In the genomic region with DNA sequence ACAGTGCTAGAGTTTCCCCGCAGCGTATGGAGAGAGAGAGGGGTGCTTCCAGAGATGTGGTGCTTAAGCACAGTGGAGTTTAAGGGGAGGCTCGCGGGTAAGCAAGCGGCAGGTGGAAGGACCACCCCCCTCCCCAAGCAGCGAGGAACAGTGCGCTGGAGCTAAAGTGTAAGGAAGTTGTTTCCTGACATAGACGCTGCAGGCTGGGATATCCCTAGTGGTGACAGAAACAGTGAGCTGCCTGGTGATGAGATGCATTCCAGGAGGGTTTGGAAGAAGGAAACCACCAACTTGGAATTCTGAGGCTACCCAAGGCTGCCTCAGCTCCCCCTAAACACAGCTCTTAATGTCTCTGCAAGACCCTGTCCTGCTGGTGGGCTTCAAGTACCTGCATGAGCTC, we compare ENCODE assay signal across 8 mouse cellular contexts. TPM values are rescaled to one million over a fixed set of nuclear protein-coding genes. Genes with fewer than 3 reads are reported as not detected.
DNase-seq lines count a peak whose midpoint lies in the region; ATAC-seq and TF ChIP-seq lines count a peak whose summit lies in the region.

No protein-coding gene starts in this region.

- H3K4me2 ChIP-seq in lung, embryonic 15.5 days: peak overlapping the region; percentile 43; the same call in 1 of the 2 replicates
- peak overlapping the region; percentile 55 for H3K4me2 ChIP-seq in forebrain, embryonic 14.5 days (ENCODE audit: low read length)
- peak overlapping the region; percentile 18; the same call in 1 of the 2 replicates for H3K4me2 ChIP-seq in limb, embryonic 14.5 days (replicated peaks; ENCODE audit: low read depth, low read length, severe bottlenecking)

- no peak overlapping the region for H3K9ac ChIP-seq in lung, embryonic 15.5 days
- peak overlapping the region; percentile 52 for H3K9ac ChIP-seq in forebrain, embryonic 14.5 days (ENCODE audit: low read length)
- H3K9ac ChIP-seq in limb, embryonic 14.5 days (ENCODE audit: low read depth, low read length, severe bottlenecking): no peak overlapping the region

- ATAC-seq in lung, embryonic 15.5 days (ENCODE audit: borderline replicate concordance, extremely low read depth, low FRiP score, low TSS enrichment): peak; percentile 37; the same call in 1 of the 2 replicates
- ATAC-seq in forebrain, embryonic 14.5 days: peak; percentile 22
- ATAC-seq in limb, embryonic 14.5 days (ENCODE audit: low FRiP score, low read depth): no peak

- 0 out of 2 replicates have a peak overlapping the region, but pooled peaks have one; percentile 5 for H3K4me3 ChIP-seq in lung, embryonic 15.5 days
- H3K4me3 ChIP-seq in forebrain, embryonic 14.5 days (ENCODE audit: low read depth, low read length): peak overlapping the region; percentile 22
- H3K4me3 ChIP-seq in limb, embryonic 14.5 days (replicated peaks; ENCODE audit: low read length): 0 out of 2 replicates have a peak overlapping the region, but pooled peaks have one; percentile 14
- peak overlapping the region; percentile 10; the same call in 1 of the 2 replicates for H3K4me3 ChIP-seq in olfactory bulb, adult 2 months (ENCODE audit: insufficient read depth, low read depth, low read length)

- no peak for TF ChIP-seq CTCF in olfactory bulb, adult 2 months (IDR thresholded peaks at IDR 0.05; ENCODE audit: insufficient read depth, low read depth, low read length)

- H3K27ac ChIP-seq in lung, embryonic 15.5 days: no peak overlapping the region
- peak overlapping the region; percentile 90 for H3K27ac ChIP-seq in forebrain, embryonic 14.5 days (ENCODE audit: low read depth, low read length)
- H3K27ac ChIP-seq in limb, embryonic 14.5 days (replicated peaks; ENCODE audit: low read depth, low read length): no peak overlapping the region
- H3K27ac ChIP-seq in olfactory bulb, adult 2 months (ENCODE audit: insufficient read depth, low read depth, low read length): no peak overlapping the region

- WGBS in lung, embryonic 15.5 days: 4% methylated on average over 8 of the region's 8 CpGs
- 2% methylated on average over 8 of the region's 8 CpGs for WGBS in forebrain, embryonic 14.5 days
- 3% methylated on average over 8 of the region's 8 CpGs for WGBS in limb, embryonic 14.5 days
- 11% methylated on average over 8 of the region's 8 CpGs for WGBS in olfactory bulb, adult 2 months

- no peak for DNase-seq in lung, postnatal 4 days
- DNase-seq in forebrain, embryonic 14.5 days (ENCODE audit: low spot score): peak; percentile 41
- no peak for DNase-seq in limb, embryonic 14.5 days (ENCODE audit: low spot score)
- DNase-seq in layer of hippocampus, postnatal 10 days (ENCODE audit: low spot score in 2 of 2): no peak
- DNase-seq in right cerebral cortex, postnatal 14 days: no peak
- DNase-seq in cerebellum, adult 11 months: no peak

- no peaks in the 10 kb centered on the region for H3K9me3 ChIP-seq in lung, embryonic 15.5 days
- H3K9me3 ChIP-seq in forebrain, embryonic 14.5 days (replicated peaks; ENCODE audit: control insufficient read depth, low read length): no peaks in the 10 kb centered on the region
- H3K9me3 ChIP-seq in limb, embryonic 14.5 days (ENCODE audit: control insufficient read depth, low read length): no peaks in the 10 kb centered on the region

- no peaks in the 10 kb centered on the region for H3K36me3 ChIP-seq in lung, embryonic 15.5 days
- H3K36me3 ChIP-seq in forebrain, embryonic 14.5 days (ENCODE audit: control insufficient read depth, insufficient read depth, low read length): no peaks in the 10 kb centered on the region
- H3K36me3 ChIP-seq in limb, embryonic 14.5 days (ENCODE audit: control insufficient read depth, insufficient read depth, low read length): no peaks in the 10 kb centered on the region

- H3K27me3 ChIP-seq in lung, embryonic 15.5 days: peaks cover 34% of the 10 kb centered on the region
- peaks cover 11% of the 10 kb centered on the region; the same call in 1 of the 2 replicates for H3K27me3 ChIP-seq in forebrain, embryonic 14.5 days (replicated peaks; ENCODE audit: control insufficient read depth, insufficient read depth, low read length)
- peaks cover 28% of the 10 kb centered on the region for H3K27me3 ChIP-seq in limb, embryonic 14.5 days (ENCODE audit: control insufficient read depth, insufficient read depth, low read length)

- no peak for TF ChIP-seq POLR2A in limb, embryonic 14.5 days (IDR thresholded peaks at IDR 0.05; ENCODE audit: borderline replicate concordance, extremely low read depth, insufficient read depth, insufficient read length)
- no peak for TF ChIP-seq POLR2A in olfactory bulb, adult 2 months (IDR thresholded peaks at IDR 0.05; ENCODE audit: insufficient read depth, low read depth, low read length)

- H3K4me1 ChIP-seq in lung, embryonic 15.5 days: peaks cover 4% of the 10 kb centered on the region; the same call in 1 of the 2 replicates
- H3K4me1 ChIP-seq in forebrain, embryonic 14.5 days (ENCODE audit: control insufficient read depth, insufficient read depth, low read length): peaks cover 32% of the 10 kb centered on the region
- peaks cover 3% of the 10 kb centered on the region; the same call in 1 of the 2 replicates for H3K4me1 ChIP-seq in limb, embryonic 14.5 days (ENCODE audit: control insufficient read depth, insufficient read depth, low read length)
- peaks cover 30% of the 10 kb centered on the region for H3K4me1 ChIP-seq in olfactory bulb, adult 2 months (ENCODE audit: control insufficient read depth, insufficient read depth, low read length)

RNA-seq across cellular contexts. Expression of a gene that starts 43.2 kb away (rescaled TPM):
- polyA plus RNA-seq in lung, embryonic 15.5 days (2015; fragmentation: Nextera tagmentation; extraction: Ambion mirVana): not detected in 2 replicates
- polyA plus RNA-seq in forebrain, embryonic 14.5 days (2014; fragmentation: Nextera tagmentation; extraction: Ambion mirVana): 0.44 and 0.48 TPM in 2 replicates
- 3.3 and 5.5 TPM in 2 replicates for polyA plus RNA-seq in limb, embryonic 14.5 days (2012; rRNA removed)
- polyA plus RNA-seq in limb, embryonic 14.5 days (2014; fragmentation: Nextera tagmentation; extraction: Ambion mirVana): 3.9 and 4.0 TPM in 2 replicates
- polyA plus RNA-seq in olfactory bulb, adult 2 months (2012; ENCODE audit: insufficient read depth, insufficient read length, low replicate concordance, missing spikeins): not detected in 2 replicates
- under 1 TPM in 1 of 2 experiments, not detected in 1; 0.38 TPM for total RNA-seq in layer of hippocampus, postnatal 10 days (2021)

RNA-seq across cellular contexts. Expression of a gene that starts 53.4 kb away (rescaled TPM):
- not detected in 2 replicates for polyA plus RNA-seq in lung, embryonic 15.5 days (2015; fragmentation: Nextera tagmentation; extraction: Ambion mirVana)
- not detected in 2 replicates for polyA plus RNA-seq in forebrain, embryonic 14.5 days (2014; fragmentation: Nextera tagmentation; extraction: Ambion mirVana)
- polyA plus RNA-seq in limb, embryonic 14.5 days (2012; rRNA removed): 0.26 and 0.97 TPM in 2 replicates
- 1.1 and 1.7 TPM in 2 replicates for polyA plus RNA-seq in limb, embryonic 14.5 days (2014; fragmentation: Nextera tagmentation; extraction: Ambion mirVana)
- polyA plus RNA-seq in olfactory bulb, adult 2 months (2012; ENCODE audit: insufficient read depth, insufficient read length, low replicate concordance, missing spikeins): not detected in 2 replicates
- total RNA-seq in layer of hippocampus, postnatal 10 days (2021): not detected

RNA-seq across cellular contexts. Expression of a gene that starts 54.8 kb away (rescaled TPM):
- polyA plus RNA-seq in lung, embryonic 15.5 days (2015; fragmentation: Nextera tagmentation; extraction: Ambion mirVana): not detected in 2 replicates
- polyA plus RNA-seq in forebrain, embryonic 14.5 days (2014; fragmentation: Nextera tagmentation; extraction: Ambion mirVana): 4.6 and 6.4 TPM in 2 replicates
- 0.21 and 0.36 TPM in 2 replicates for polyA plus RNA-seq in limb, embryonic 14.5 days (2012; rRNA removed)
- not detected in 2 replicates for polyA plus RNA-seq in limb, embryonic 14.5 days (2014; fragmentation: Nextera tagmentation; extraction: Ambion mirVana)
- polyA plus RNA-seq in olfactory bulb, adult 2 months (2012; ENCODE audit: insufficient read depth, insufficient read length, low replicate concordance, missing spikeins): not detected in 2 replicates
- total RNA-seq in layer of hippocampus, postnatal 10 days (2021): 10 to 100 TPM; 60.0 to 68.6 TPM
